Mouse (Mus musculus): ENCODE measurements around the gene Gabrb1.

Gene Gabrb1

DNA sequence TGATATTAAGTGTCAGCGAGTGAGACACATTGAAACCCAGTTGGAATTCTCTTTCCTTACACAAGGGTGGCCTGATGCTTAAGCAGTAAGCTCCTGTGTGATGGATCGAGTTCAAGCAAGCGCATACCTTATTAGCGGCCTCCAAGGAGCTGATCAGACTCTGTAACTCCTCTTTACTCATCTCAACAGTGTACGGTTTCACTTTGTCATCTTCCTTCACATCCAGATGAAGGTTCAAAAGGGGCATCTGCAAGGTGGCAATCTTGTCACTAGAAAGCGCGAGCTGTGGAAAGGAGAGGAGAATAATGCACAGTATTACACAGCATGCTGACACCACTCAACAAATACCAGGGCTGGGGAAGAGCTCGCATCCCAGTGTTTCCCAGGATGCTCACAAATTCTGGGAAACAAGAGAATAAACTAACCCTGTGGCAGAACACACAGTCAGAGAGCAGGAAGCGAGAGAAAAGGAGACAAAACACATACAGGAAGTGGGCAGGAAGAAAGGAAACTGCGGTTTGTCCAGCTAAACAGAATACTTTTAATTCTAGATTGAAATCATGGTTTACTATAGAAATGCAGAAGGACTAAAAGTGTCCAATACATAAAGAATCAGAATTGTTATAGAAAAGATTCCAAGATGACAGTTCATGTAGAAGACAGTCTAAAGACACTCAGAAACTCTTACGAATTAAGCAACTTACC lies 503.0 kb downstream of the Gabrb1 start:
- no peak for DNase-seq (ENCODE audit: low spot score in 2 of 2)

DNA sequence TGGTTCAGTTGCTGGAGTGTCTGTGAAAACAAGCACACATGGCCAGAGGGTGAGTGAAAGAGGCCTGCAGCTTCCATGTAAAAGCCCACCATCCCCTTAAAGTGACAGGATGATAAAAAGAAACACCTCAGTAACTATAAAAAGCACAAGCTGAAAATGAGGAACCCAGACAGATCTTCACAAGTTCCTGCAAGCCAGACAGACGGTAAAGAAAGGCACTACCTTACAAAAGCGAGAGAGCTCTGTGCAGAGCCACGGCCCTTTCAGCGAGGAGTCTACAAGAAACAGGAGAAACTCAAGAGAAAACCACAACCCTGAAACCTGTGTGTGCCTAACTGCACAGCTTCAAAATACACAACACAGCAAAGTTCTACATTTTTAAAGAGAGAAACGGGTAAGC lies 504.9 kb downstream of the Gabrb1 start:
- DNase-seq (ENCODE audit: low spot score in 2 of 2) = no peak

DNA sequence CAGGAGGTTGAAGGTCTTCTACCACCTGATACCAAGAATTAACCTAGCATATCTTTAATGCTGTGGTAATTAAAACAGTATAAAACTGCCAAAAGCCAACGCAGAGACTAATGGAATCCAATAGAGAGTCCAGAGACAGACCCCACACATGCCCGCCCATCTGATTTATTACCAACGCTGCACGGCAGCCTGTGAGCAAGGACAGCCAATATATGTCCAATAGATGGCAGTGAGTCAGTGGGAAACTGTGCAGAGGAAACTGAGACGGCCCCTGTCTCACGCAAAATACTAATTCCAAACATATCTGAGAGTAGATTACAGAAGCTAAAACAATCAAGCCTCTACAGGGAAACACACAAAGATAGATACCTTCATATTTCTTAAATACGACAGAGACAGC lies 506.5 kb downstream of the Gabrb1 start:
- DNase-seq (ENCODE audit: low spot score in 2 of 2) = no peak

DNA sequence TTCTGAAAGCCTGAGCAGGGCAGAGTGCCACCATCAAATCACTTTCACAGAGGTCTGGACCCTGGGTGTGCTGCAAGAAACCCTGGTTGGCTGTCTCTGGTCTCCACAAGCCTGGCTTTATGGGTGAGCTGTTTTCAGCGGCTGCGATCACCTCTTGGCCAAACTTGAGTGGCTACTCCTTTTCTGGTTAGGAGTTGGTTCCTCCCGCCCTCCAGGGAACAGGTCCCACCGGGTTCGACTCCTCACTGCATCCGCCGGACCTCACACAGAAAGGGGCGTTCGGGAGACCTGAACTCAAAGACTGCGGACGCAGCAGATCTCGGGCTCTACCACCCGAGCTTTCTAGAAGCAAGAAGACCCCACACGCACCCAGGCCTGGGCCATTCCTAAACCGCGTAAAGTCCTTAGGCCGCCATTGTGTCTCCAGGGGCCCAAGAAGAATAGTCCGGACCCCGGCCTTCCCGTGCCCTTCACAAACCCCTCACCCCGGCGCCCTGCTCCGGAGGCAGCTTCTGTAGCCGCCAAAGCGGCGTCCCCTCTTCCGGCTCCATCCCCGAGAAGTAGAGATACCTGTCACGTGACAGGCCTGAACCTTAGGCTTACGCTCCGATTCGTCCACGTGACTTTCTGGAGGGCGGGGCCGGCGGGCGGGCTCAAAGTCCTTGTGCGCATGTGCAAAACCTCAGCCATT lies 509.8 kb downstream of the Gabrb1 start, which contains the start of gene Commd8:
Gene Commd8 (minus strand): TSS at position 596 of the 691 bp plus-strand sequence.
- DNase-seq (ENCODE audit: low spot score in 2 of 2) = peak; percentile 93 to 94

DNA sequence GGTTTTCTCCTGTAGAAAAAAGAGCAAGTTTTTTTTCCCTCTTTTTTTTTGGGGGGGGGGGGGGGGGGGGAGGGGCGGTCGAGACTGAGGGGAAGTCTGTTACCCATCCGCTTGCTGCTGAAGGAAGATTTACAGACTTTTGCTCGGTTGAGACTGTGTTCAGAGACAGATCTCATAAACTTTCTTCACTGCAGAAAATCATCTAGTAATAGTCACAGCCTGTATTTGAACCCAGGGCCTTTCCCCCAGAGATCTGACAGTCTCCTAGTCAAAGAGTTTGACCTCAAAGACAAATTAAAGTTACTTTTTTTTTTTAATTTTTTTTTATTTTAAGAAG lies 510.3 kb downstream of the Gabrb1 start:
- no peak for DNase-seq (ENCODE audit: low spot score in 2 of 2)

DNA sequence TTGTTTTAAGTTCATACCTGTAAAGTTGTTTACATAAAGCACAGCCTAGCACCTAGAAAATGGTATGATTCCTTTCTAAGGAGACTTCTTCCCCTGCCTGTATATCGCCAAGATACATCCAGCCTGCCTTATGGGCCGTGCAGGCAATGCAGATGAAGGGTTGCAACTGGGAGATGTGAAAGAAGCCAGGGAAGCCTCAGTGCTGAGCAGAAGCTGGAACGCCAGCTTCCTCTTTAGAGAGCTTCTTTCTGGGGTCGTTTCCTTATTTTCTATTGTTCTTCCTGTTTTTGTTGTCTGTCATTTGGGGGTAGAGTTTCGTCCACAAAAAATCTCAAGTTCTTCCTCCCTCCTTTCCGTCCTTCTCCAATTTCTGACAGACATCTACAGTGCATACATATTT lies 512.2 kb downstream of the Gabrb1 start:
- DNase-seq (ENCODE audit: low spot score in 2 of 2) = no peak

DNA sequence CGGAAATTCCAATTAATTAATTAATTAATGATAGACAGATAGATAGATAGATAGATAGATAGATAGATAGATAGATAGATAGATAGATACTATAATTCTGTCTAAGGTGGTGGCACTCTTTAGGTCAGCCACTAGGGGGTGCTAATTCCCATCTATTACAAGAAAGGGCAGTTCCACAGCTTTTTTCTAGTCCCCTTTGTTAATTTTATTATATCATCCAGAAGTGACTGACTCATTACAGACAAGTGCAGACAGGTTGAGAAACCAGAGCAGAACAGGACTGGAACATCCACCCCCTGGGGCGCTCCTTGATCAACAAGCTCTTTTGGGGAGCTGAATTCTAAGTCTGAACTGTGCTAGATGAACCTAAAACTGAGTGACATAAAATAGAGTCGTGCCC lies 514.8 kb downstream of the Gabrb1 start:
- DNase-seq (ENCODE audit: low spot score in 2 of 2) = no peak

DNA sequence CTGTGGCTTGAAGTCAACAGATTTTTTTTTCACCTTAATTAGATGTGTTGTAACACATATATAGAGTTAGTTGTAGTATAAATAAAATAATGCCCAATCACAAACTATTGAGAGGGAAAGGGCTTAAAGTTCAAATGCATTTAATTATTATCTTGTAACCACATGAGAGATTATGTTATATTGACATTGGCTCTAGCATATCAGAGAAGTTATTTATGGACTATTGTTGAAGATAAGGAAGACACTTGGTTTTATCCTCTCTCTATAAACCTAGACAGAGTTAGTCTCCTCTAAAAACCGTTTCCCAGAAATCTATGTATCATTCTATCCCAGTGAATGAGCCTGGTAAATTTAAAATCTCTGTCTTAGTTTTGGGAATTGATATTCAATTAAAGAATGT lies 515.6 kb downstream of the Gabrb1 start:
- no peak for DNase-seq (ENCODE audit: low spot score in 2 of 2)

DNA sequence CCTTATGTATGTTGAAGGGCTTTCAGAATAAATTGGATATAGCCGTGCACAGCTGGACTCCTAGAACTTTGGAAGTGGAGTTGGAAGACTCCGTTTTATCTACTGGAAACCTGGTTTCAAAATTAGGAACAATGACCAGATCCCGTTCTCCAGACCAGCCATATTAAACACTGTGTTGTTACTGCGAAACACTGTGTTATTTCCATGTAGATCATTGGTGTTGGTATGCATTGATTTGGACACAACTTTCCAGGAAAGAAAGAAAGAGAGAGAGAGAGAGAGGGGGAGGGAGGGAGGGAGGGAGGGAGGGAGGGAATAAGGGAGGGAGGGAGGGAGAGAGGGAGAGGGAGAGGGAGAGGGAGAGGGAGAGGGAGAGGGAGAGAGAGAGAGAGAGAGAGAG lies 517.1 kb downstream of the Gabrb1 start:
- no peak for DNase-seq (ENCODE audit: low spot score in 2 of 2)

DNA sequence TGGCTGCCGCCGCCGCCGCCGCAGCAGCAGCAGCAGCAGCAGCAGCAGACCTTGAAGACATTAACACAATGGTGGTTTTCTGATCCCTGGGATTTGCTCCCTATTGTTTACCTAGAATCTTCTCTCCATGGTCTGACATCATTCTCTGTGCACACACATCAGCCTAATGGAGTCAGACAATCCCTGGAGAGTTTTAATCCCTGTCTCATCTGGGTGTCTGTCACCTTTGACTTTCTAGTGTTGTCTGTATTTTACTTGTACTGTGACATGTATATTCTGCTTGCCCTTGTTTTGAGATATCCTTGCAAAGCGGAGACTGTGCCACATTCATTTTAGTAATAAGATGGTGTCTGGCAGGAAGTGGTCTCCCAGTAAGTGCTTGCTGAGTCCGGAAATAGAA lies 517.6 kb downstream of the Gabrb1 start:
- no peak for DNase-seq (ENCODE audit: low spot score in 2 of 2)

DNA sequence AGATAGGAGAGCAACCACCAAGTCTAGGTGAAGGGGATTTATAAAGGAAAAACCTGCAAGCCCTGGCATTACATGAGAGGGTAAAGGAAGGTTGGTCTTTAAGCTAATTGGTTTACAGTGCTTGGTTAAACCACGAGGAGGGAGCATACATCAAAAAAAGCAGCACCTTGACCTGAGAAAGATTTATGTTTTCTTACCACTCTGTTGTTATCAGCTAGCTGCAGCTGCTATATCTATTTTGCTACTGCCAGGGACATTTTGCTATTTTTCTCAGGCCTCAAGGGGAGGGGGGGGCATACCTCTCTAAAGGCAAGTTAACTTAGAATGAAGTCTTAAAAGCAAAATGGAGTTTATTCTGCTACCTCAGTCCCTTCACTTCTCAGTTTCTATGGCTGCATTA lies 523.3 kb downstream of the Gabrb1 start:
- DNase-seq (ENCODE audit: low spot score in 2 of 2) = no peak

DNA sequence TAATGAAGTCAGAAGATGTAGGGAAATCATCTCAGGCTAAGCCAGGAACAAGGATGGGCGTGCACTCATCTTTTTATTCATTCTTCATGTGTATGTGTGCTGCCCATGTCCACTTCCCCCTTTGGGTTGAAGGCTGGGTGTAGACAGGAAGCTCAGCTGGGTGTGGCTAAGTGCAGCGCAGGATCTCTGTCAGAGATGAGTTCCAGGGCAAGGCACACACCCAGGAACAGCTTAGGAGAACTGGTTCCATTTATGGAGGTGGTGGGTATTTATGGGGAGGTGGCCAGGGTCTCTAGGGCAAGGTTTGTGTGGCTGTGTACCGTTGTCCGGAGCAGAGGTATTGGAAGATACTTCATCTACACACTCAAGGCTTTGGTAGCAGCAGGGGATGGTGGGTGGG lies 524.9 kb downstream of the Gabrb1 start:
- no peak for DNase-seq (ENCODE audit: low spot score in 2 of 2)

DNA sequence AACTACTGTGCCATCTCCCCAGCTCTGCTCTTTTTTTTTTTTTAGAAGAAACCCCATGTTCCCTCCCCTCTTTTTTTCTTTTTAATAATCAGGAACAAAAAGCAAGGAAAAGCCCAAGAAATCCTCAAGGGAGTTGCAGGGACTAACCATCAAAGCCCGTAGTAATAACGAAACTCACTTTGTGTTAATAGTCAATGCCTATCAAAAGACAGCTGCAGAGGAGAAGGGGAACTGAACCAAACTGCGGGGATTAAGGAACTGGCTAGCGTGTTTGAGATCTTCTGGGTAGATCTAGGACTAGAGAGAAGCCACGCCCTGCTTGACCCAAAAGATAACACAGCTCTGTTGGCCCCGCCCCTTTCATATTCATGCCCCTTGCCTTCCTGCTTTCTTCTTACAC lies 526.0 kb downstream of the Gabrb1 start:
- DNase-seq (ENCODE audit: low spot score in 2 of 2) = no peak

DNA sequence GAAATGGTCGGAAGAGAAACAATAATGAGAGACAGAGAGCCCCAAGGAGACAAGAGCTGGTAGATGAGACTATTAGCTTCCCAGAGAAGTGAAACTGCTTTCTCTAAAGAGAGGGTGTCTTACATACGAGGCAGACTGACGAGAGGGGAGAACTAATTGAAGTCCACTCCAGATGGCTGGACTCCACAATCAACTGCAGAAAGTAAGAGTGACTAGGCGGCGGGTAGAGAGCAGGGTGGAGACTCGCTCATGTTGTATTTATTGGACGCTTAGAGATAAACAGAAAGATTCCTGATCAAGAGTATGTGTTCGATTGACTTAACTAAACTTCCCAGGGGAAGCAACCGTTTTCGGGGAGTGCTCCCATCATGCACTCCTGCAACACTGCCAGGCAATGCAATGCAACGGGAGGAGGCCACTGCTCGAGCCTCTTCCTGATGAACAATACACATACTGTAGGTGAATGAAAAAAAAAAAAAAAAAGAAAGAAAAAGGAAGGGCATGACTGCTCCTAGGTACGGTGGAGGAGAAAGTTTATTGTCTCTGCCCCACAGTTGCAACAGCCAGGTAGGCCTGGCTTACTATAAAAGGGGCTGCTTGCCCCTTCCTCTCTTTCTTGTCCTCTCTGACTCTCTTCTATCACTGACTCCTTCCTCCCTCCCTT lies 526.7 kb downstream of the Gabrb1 start:
- no peak for DNase-seq (ENCODE audit: low spot score in 2 of 2)

DNA sequence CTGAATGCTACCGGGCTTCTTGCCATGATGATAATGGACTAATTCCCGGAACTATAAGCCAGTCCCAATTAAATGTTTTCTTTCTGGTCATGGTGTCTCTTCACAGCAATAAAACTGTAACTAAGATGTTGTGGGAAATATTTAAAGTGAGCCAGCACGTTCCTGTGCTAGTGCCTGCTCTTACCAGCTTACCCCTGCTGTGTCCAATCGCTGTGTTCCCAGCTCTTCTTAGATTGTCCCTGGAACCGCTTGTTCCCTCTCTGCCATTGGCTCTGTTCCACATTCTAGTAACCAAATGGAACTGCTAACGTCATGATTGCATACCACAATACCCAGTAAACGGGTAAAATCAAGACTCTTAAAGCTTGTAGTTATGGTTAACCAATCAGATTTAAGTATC lies 533.2 kb downstream of the Gabrb1 start:
- DNase-seq (ENCODE audit: low spot score in 2 of 2) = no peak

DNA sequence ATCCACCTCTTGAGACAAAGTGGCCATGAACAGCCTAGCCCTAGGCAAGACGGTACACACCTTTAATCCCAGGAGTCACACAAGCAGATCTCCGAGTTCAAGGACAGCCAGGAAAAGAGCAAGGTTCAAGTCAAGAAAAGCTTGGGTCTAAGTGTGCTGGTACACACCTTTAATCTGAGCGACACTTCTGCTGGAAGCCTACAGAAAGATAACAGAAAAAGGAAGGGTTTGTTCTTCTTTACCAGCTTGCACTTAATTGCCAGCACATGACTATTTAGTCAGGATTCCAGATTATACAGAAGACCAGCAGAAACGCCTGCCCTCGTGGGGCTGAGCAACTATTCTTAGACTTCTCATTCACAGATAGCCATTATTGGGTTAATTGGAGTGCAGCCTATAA lies 534.0 kb downstream of the Gabrb1 start:
- DNase-seq (ENCODE audit: low spot score in 2 of 2) = no peak

DNA sequence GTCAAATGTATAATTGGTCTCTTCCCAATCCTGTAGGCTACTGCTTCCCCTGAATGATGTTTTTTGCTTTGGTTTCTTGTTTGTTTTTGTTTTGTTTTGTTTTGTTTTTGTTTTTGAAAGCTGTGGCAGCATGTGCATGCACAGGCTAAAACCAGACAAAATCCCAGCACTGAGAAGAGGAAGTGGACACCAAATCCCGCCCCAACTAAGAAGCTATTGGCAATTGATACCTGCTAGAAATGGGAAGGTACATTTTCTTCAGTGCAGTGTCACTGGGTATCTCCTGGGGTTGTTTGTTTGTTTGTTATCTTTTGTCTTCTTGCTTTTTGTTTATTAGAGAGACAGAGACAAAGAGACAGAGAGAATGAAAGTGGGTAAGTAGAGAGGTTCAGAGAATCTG lies 537.5 kb downstream of the Gabrb1 start:
- DNase-seq (ENCODE audit: low spot score in 2 of 2) = no peak
